Mouse (Mus musculus) frontal cortex, adult 2 months (tissue): ENCODE data around the gene Hs3st5. TPM values are rescaled to one million over a fixed set of nuclear protein-coding genes. Genes with fewer than 3 reads are reported as not detected.

ENCODE experiments used
- DNase-seq, 2 experiments: peaks; one replicate each; pipeline ENCODE4 v3.0.0; 2022; ENCODE audit warnings: low spot score in 1 of 2; ENCODE audit errors: extremely low spot score in 1 of 2
- polyA plus RNA-seq: library from polyadenylated mRNA; depleted of rRNA; stranded (reverse); fragments of >200 nt; gene quantifications from 2 replicates; pipeline ENCODE4 v1.2.3, GENCODE M21; 2012

Gene Hs3st5
- polyA plus RNA-seq, 1 experiment = 8.5 TPM

DNA sequence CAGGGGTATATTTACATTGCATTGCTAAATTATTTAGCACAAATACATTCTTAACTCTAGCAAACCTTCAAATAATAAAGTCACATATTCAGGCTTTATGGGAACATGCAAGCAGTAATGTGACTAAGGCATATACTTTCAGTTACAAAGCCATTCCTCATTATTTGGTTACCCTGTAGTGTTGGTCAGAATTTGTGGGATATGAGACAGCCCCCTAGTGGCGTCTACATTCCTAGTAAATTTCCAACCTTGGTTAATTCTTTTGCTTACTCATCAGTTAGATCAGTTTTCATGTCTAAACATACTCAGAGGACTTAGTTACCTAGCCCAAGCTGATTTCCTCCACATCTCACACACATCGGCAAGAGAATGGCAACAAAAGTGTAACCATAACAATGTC lies 285.2 kb downstream of the Hs3st5 start:
- DNase-seq = peak in 1 of 2 experiments; percentile 52

DNA sequence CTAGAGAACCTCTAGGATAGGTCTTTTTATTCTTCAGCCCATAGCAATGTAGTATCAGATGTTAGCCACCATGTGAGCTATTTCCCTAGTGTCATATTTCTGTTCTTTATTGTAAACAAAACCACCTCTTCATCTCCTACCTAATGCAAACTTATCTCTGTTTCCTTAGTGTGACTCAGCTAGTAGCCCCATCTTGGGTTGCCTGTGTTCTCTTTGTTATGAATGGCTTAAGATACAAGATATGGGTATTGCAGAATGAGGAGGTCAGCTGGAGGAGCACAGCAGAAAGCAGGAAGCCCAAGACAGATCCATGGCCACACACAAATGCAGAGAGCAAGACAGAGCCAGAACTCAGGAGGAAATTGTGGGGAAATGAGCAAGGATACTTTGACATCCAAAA lies 288.7 kb downstream of the Hs3st5 start:
- DNase-seq = no peak

DNA sequence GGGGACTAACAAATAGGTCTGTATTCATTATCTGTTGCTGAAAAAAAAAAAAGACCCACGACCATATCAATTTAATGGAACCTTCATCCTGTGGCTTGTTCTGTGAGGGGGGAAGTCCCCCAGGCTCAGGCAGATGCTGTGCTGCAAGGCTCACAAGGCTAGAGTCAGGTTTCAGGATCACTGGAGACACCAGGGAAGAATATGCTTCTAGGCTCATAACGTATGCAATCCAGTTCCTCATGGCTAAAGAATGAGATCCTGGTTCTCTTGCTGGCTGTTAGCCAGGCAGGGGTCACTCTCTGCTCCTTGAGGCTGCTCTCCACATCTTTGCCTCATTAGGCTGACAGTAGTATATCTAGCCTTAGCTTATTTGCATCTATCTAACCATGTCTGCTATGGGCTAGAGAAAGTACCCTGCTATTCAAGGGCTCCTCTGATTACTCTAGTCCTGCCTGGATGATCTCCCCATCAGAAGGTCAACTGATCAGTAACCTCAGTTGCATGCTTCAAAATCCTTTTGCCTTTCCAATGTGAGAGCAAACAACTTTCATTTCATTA lies 294.4 kb downstream of the Hs3st5 start:
- no peak for DNase-seq

DNA sequence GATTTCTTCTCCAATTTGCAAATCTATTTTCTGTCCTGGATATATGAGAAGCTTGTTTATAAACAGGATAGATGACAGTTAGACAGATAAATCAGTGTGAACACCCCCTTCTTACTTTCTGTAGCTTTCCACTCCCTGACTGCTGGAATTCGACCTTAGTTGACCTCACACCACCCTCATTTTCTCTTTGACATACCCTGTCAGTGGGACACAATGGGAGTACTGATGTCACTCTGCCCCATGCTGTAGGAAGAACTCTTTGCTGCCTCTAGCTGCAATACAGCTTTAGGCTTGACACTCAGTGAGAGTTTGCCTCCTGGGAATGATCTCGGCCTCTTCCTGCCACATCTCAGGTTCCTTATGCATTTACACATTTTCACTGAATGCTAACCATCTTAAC lies 297.1 kb downstream of the Hs3st5 start:
- DNase-seq = no peak

DNA sequence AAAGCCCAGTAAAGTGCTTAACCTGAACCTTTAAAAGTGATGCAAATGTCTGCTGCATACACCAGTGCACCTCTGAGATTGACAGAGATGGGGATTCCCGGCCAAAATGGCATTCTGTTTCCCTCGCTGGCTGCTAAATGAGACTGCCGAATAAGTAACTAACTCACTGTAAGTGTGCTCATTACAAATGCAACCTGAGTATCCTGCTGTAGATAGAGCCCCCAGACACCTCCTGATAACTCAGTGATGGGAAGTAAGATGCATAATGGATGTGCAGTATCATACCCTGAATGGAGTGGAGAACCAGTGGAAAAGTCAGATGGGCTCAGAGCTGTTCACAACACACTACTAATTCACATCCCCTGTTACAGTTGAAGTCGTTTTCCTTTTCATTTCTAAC lies 298.7 kb downstream of the Hs3st5 start:
- no peak for DNase-seq

DNA sequence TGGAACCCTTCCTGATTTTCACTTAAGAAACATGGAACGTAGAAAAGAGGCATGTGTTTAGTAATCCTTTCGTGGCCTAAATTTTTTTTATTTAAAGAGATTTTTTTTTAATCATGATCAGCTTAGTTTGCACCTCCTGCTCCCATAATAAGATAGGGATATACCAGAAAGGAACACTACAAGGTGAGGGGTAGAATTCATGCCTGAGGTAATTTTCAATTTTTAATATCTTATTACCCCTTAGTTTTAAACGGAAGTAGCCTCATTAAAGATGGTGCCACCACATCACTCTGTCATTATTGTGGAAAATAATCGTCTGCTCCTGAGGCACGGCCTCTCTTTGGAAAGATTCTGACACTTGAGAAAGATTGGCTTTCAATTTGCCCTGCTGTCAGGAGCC lies 299.2 kb downstream of the Hs3st5 start:
- no peak for DNase-seq

DNA sequence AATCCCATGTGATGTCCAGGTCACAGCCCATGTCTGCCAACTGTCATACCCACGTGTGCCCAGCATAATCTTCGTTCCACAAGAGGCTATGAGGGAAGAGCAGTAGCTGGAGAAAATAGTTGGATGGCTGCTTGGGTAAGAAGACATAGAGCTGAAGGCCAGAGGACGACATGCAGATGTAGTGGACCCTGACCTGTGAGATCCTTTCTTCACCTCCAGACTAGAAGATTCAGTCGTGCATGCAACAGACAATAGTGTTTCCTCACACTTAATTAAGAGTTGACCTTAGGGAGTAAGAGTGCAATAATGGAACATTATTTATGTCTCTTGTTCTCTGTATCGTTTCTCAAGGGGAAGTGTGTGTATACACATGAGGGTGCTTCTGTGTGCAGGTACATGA lies 300.4 kb downstream of the Hs3st5 start:
- no peak for DNase-seq

DNA sequence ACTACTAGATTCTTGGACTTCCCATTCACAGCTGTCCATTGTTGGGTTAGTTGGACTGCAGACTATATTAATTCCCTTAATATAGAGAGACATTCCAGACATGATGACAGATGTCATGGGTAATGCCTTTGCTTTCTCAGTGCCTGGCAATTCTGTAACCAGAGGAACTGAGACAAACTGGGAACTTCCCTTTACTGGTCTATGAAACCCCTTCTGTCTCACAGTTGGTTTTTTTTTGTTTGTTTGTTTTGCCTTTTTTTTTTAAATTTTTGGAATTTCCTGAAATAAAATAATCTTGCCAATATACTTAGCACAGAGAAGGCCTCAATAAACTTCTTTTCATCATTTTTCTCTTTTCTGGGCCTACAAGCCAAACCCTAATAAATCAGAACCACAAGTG lies 312.3 kb downstream of the Hs3st5 start:
- no peak for DNase-seq

DNA sequence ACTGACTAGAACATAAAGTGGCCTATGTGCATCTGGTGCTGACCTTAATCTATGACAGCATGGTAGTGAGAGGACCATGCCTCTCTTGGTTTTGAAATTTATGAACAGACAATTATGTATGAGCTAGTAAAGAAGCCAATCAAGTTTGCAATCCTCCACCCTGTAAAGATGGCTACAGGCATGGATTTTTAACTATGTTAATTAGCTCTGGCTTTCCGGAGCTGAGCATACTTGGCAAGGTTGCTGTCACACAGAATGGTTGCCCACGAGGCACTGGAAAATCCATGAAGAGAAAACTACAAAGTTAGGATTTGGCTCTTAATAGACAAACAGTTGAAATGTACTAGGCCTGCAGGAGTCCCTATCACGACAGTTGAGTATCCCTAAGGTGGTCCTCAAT lies 322.5 kb downstream of the Hs3st5 start:
- DNase-seq = no peak

DNA sequence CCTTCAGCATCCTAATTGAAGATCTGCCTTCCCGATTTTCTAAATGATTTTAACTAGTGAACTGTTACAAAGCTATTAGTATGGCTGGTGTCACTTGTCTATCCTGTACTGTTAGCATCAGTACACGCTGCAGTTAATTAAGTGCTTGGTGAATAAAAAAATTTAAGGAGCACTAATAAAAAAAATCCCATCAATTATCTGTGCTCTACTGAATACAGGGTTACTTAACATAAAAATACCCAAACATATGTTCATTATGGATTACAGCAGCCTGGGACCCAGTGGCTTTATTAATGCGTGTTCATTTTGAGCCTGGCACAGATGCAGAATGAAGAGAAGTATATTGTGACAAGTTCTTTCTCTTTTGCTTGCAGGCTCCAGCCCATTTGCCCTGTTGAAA lies 325.6 kb downstream of the Hs3st5 start:
- DNase-seq = no peak

DNA sequence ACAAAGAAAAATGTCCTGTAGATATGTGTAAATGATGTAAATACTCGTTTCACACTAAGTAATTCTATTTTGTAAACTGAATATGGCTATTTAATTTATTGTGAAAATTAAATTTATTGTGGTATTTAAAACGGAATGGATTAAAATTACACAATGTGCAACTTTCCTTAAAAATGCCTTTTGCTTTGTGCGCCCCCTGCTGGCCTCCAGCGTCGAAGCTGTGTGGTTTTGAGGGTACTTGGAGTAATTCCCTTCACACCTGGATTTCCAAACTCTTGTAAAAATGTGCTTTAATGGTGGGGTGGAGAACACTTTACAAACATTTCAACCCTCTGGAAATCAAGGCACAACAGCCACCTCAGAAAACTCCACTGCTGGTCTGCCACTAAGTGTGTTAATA lies 327.6 kb downstream of the Hs3st5 start:
- peak in 1 of 2 experiments; percentile 75 for DNase-seq

DNA sequence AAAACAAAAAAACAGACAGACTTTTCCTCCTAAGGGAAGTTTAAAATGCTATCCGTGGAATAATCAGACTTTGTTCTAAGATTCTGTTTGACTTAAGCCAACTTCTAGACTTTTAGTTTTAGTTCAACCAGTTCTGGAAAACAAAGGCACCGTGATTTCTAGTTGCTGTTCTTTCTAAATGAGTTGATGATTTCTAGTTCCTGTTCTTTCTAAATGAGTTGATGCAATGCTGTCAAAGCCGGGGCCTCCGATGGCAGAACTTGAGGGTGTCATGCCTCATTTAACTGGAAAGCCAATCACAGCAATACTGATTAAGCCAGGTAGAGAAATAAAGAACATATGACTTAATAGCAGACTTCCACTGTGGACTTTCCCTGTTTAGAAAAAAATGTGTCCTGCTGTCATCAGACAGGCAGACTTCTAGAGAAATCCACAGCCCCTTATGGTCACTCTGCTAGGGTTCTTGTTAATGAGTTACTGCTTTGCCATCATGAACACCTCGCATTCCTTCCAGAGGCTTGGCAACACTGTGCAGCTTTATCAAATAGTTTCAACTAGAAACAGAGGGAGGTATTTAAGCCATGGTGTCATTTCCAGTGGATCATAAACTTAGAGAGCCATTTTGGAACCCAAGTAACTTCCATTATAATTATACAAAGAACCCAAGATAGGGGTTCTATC lies 329.4 kb downstream of the Hs3st5 start:
- no peak for DNase-seq

DNA sequence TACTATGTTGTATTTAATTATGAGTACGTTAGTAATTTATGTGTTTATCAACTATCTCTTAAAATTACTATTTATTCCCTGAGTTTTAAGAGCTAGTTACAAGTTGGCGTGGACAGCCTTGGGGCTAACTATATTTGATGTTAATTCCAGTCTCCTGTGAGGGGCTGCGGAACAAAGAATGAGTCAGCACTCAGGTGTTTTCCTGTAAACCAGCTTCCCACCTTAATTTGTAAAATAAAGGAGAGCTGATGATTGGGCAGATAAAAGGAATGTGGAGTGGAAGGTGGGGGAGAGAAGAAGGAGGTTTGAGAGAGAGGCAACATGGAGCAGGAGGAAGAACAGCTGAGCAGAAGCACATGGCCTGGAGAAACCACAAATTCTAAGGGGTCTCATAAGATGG lies 343.6 kb downstream of the Hs3st5 start:
- no peak for DNase-seq

DNA sequence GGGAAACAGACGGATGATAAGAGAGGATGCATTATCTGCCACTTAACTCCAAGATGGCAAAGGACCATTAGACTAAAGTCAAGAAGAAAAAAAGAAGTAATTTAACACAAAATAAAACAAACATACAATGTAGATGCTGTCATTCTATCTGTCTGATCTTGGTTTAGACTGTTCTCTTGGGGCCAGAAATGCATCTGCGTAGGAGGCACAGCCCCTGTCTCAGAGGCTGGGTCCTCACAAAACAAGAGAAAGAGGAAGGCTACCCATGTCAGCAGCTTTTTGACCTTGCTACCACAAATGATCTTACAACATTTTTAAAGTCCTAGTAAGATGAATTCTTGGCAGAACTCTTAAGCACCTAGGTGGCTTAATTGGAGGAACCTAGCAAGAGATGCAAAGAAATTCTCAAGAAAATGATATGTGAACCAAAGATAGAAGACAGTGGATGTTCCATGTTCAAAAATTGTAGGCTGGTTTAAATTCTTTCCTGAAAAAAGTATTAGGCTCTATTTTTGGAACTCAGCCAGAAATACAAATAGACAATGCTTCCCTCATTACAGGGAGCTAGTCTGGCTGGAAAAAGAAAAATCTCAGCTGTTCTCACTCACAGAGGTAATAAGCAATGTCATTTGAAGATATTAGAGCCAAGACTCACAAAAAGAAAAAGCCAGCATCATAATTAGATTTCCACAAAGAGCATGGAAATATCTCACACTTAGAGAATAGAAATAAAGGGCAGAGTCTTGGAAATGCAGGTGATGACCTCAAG lies 355.7 kb downstream of the Hs3st5 start:
- DNase-seq = no peak
